Mouse (Mus musculus) erythroblast, embryonic 14.5 days (primary cell): Measurements from ENCODE around the gene Tspan13. TPM values are rescaled to one million over a fixed set of nuclear protein-coding genes. Genes with fewer than 3 reads are reported as not detected.

Experiments used
- H3K27me3 ChIP-seq: 2 replicates; pipeline ENCODE4 v1.6.1; 2012; ENCODE audit warnings: inconsistent platforms; ENCODE audit not compliant: control insufficient read depth
- H3K36me3 ChIP-seq: 2 replicates; pipeline ENCODE4 v1.6.1; 2012; ENCODE audit warnings: mild to moderate bottlenecking, inconsistent platforms; ENCODE audit not compliant: control insufficient read depth
- H3K4me1 ChIP-seq: 2 replicates; pipeline ENCODE4 v1.6.1; 2012; ENCODE audit warnings: inconsistent platforms; ENCODE audit not compliant: control insufficient read depth
- H3K4me3 ChIP-seq: replicated peaks from 2 replicates; pipeline ENCODE3; 2012; ENCODE audit warnings: moderate library complexity, mild to moderate bottlenecking, inconsistent platforms
- H3K9me3 ChIP-seq: 2 replicates; pipeline ENCODE4 v1.6.1; 2012; ENCODE audit warnings: low read length, inconsistent platforms, mixed read lengths; ENCODE audit not compliant: control insufficient read depth
- GATA1 ChIP-seq: IDR thresholded peaks from 2 replicates; pipeline ENCODE4 v1.6.1; 2012; ENCODE audit warnings: low read length, inconsistent platforms, mixed read lengths
- TAL1 ChIP-seq: IDR thresholded peaks from 3 replicates; pipeline ENCODE4 v1.6.1; 2012; ENCODE audit warnings: low read length, inconsistent platforms, mixed read lengths
- polyA plus RNA-seq: library from polyadenylated mRNA; stranded (reverse); fragments of >175 nt; gene quantifications from 2 replicates; pipeline ENCODE4 v1.2.3, GENCODE M21; 2012

Gene Tspan13
- polyA plus RNA-seq, 1 experiment = 2.3 TPM

- H3K27me3 ChIP-seq = no peaks in the 10 kb centered on the region; the same call in 1 of the 2 replicates
- no peaks in the 10 kb centered on the region for H3K9me3 ChIP-seq
- H3K4me1 ChIP-seq = peaks cover 15% of the 10 kb centered on the region
- no peak for TF ChIP-seq TAL1
- no peak for TF ChIP-seq GATA1
- no peaks in the 10 kb centered on the region for H3K36me3 ChIP-seq
- H3K4me3 ChIP-seq = no peak overlapping the region
Measured at GRCm38 (mm10) chr12:36036776-36037175, 5.5 kb downstream of the Tspan13 start.

DNA sequence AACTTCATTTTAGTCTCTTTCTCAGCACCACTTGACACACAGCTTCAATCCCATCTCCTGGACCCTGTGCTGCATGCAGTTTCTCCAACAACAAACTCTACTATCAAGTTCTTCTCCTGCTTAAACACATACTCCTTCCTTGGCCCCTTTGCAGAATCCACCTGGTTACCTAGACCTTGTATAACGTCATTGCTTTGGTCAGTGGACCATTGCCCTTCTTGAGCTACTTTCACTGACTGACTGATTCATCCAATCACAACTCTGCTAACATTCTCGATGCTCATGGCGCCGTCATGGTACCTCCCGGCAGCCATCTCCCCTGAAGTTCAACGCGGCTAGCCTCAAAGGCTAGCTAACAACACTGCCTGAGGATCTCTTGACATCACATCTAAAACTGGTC, 6.2 kb downstream of the Tspan13 start:
- TF ChIP-seq GATA1 (no peak), TAL1 (no peak)
- no peaks in the 10 kb centered on the region for H3K27me3 ChIP-seq
- no peak overlapping the region for H3K4me3 ChIP-seq
- H3K9me3 ChIP-seq = no peaks in the 10 kb centered on the region
- H3K4me1 ChIP-seq = peaks cover 14% of the 10 kb centered on the region
- no peaks in the 10 kb centered on the region for H3K36me3 ChIP-seq

- no peaks in the 10 kb centered on the region for H3K9me3 ChIP-seq
- no peaks in the 10 kb centered on the region for H3K27me3 ChIP-seq
- H3K4me1 ChIP-seq = peaks cover 15% of the 10 kb centered on the region
- H3K4me3 ChIP-seq = no peak overlapping the region
- TF ChIP-seq GATA1 (no peak), TAL1 (no peak)
- no peaks in the 10 kb centered on the region for H3K36me3 ChIP-seq
Measured at GRCm38 (mm10) chr12:36035501-36035900, 6.8 kb downstream of the Tspan13 start.

DNA sequence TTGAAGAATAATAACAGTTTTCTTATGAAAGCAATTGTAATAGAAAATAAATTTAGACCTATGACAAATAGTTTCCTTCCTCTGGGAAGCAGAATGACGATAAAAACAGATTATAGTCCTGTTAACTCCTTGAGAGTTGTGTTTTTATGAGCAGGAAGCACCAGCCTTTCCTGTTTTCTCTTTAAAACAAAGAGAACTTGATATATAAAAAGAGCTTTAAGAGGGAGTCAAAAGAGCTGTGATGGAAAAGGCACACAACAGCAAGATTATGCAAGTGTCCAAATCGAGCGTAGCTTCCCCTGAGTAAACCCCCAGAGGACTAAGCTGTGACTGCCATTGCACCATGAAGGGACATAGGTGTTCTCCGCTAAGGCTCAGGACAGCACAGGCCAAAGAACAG, 9.9 kb downstream of the Tspan13 start:
- TF ChIP-seq GATA1 (no peak), TAL1 (no peak)
- no peaks in the 10 kb centered on the region for H3K27me3 ChIP-seq
- no peaks in the 10 kb centered on the region for H3K36me3 ChIP-seq
- no peaks in the 10 kb centered on the region for H3K9me3 ChIP-seq
- H3K4me3 ChIP-seq = no peak overlapping the region
- peaks cover 17% of the 10 kb centered on the region for H3K4me1 ChIP-seq

- H3K4me1 ChIP-seq = peaks cover 17% of the 10 kb centered on the region
- no peaks in the 10 kb centered on the region for H3K27me3 ChIP-seq
- H3K4me3 ChIP-seq = no peak overlapping the region
- no peaks in the 10 kb centered on the region for H3K9me3 ChIP-seq
- TF ChIP-seq GATA1 = no peak
- no peak for TF ChIP-seq TAL1
- H3K36me3 ChIP-seq = no peaks in the 10 kb centered on the region
Measured at GRCm38 (mm10) chr12:36030660-36031363, 11.5 kb downstream of the Tspan13 start.

GRCm38 (mm10) chr12:36029687-36030086, 12.6 kb downstream of the Tspan13 start:
- H3K27me3 ChIP-seq = no peaks in the 10 kb centered on the region
- H3K4me1 ChIP-seq = peaks cover 17% of the 10 kb centered on the region
- no peak overlapping the region for H3K4me3 ChIP-seq
- no peaks in the 10 kb centered on the region for H3K9me3 ChIP-seq
- no peaks in the 10 kb centered on the region for H3K36me3 ChIP-seq
- TF ChIP-seq TAL1 (no peak), GATA1 (no peak)

DNA sequence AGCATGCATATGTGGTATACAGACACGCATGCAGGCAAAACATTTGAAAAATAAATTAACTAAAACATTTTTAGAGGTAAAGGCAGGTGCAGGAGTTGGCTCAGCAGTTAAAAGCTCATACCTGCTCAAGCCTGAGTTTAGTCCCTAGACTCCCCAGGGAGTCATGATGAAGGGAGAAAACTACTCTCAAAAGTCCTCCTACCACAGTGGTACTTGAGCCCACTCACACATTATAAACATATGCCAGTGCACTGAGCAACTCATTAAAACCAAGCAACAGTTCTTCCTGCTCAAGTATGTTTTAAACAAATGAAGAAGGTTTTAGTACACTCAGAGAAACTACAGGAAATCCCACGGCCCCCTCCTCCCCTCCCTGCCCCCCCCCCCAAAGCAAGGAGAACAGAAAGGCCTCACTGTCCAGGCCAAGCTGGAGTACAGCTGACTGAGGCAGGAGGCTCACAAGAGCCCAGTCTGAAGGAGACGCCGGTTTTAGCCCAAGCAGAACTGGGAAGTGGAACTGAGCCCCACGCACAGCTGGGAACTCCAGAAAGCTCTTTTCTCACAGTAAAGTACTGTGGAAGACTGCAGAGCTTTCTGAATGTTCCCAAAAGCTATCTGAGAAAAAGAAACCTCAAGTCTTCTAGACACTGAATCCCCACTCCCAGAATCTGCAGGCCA, 13.2 kb downstream of the Tspan13 start:
- H3K4me1 ChIP-seq = peaks cover 17% of the 10 kb centered on the region
- no peak overlapping the region for H3K4me3 ChIP-seq
- TF ChIP-seq TAL1 = no peak
- no peaks in the 10 kb centered on the region for H3K9me3 ChIP-seq
- no peaks in the 10 kb centered on the region for H3K27me3 ChIP-seq
- H3K36me3 ChIP-seq = no peaks in the 10 kb centered on the region

GRCm38 (mm10) chr12:36027171-36027570, 15.1 kb downstream of the Tspan13 start:
- Histone ChIP-seq H3K4me1 (peaks cover 17% of the 10 kb centered on the region), H3K4me3 (no peak overlapping the region), H3K27me3 (no peaks in the 10 kb centered on the region), H3K36me3 (no peaks in the 10 kb centered on the region), H3K9me3 (no peaks in the 10 kb centered on the region)
- TF ChIP-seq TAL1 = no peak
- no peak for TF ChIP-seq GATA1

GRCm38 (mm10) chr12:36026126-36026525, 16.2 kb downstream of the Tspan13 start:
- Histone ChIP-seq H3K27me3 (no peaks in the 10 kb centered on the region), H3K4me1 (peaks cover 13% of the 10 kb centered on the region), H3K36me3 (peaks cover 2% of the 10 kb centered on the region; the same call in 1 of the 2 replicates), H3K9me3 (no peaks in the 10 kb centered on the region), H3K4me3 (no peak overlapping the region)
- TF ChIP-seq GATA1 = no peak
- TF ChIP-seq TAL1 = no peak

DNA sequence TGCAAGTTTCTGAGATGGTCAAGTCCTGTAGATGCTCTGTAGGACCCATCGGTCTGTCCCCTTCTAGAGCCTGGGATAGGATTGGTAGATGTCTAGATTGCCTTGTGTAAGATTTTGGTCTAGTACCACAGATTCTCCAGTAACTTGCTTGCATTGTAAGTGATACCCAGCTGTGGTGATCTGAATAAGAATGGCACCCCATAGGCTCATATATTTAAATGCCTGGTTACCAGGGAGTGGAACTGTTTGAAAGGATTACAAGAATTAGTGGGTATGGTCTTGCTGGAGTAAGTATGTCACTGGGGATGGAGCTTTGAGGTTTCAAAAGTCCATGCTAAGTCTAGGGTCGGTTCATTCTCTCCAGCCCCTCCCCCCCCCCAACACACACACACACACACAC, 21.6 kb downstream of the Tspan13 start:
- Histone ChIP-seq H3K4me3 (no peak overlapping the region), H3K27me3 (no peaks in the 10 kb centered on the region), H3K36me3 (peaks cover 7% of the 10 kb centered on the region), H3K4me1 (no peaks in the 10 kb centered on the region), H3K9me3 (peaks cover 2% of the 10 kb centered on the region; the same call in 1 of the 2 replicates)
- TF ChIP-seq GATA1 (no peak), TAL1 (no peak)
